8 mouse cellular contexts compared by ENCODE assay signal in genomic region chr4:48473651-48474011, GRCm38 (mm10). TPM values are rescaled to one million over a fixed set of nuclear protein-coding genes. Genes with fewer than 3 reads are reported as not detected.
DNase-seq lines count a peak whose midpoint lies in the region; ATAC-seq and TF ChIP-seq lines count a peak whose summit lies in the region.

No protein-coding gene starts in this region.

- peak overlapping the region; percentile 93 for H3K4me3 ChIP-seq in heart, postnatal 0 days (ENCODE audit: low read depth, low read length)
- H3K4me3 ChIP-seq in MEL (ENCODE audit: control insufficient read depth in 1 of 2, insufficient read depth in 1 of 2, low read depth in 2 of 2, low read length in 2 of 2): peak overlapping the region; percentile 81 to 100
- peak overlapping the region; percentile 90 for H3K4me3 ChIP-seq in hindbrain, embryonic 11.5 days (ENCODE audit: low read depth, low read length)
- peak overlapping the region; percentile 98 for H3K4me3 ChIP-seq in midbrain, embryonic 10.5 days

- peak overlapping the region; percentile 92 for H3K4me2 ChIP-seq in heart, postnatal 0 days (ENCODE audit: low read depth, low read length)
- peak overlapping the region; percentile 70 for H3K4me2 ChIP-seq in hindbrain, embryonic 11.5 days (replicated peaks; ENCODE audit: low read depth, low read length)

- H3K36me3 ChIP-seq in heart, postnatal 0 days (replicated peaks; ENCODE audit: control insufficient read depth, insufficient read depth, low read length): peaks cover 1% of the 10 kb centered on the region; the same call in 1 of the 2 replicates
- H3K36me3 ChIP-seq in MEL (ENCODE audit: control insufficient read depth in 1 of 2, insufficient read depth in 2 of 2, low read length in 2 of 2): peaks cover 13 to 19% of the 10 kb centered on the region in 2 experiments
- H3K36me3 ChIP-seq in hindbrain, embryonic 11.5 days (ENCODE audit: control insufficient read depth, insufficient read depth, low read length): no peaks in the 10 kb centered on the region
- peaks cover 11% of the 10 kb centered on the region for H3K36me3 ChIP-seq in midbrain, embryonic 10.5 days

- peaks cover 22% of the 10 kb centered on the region for H3K4me1 ChIP-seq in heart, postnatal 0 days (ENCODE audit: control insufficient read depth, insufficient read depth)
- H3K4me1 ChIP-seq in MEL (ENCODE audit: control insufficient read depth in 1 of 2, insufficient read depth in 2 of 2, low read length in 2 of 2): peaks cover 5 to 10% of the 10 kb centered on the region in 2 experiments; a peak in 3 of 4 replicates
- H3K4me1 ChIP-seq in hindbrain, embryonic 11.5 days (replicated peaks; ENCODE audit: control insufficient read depth, insufficient read depth, low read length): peaks cover 3% of the 10 kb centered on the region; the same call in 1 of the 2 replicates
- H3K4me1 ChIP-seq in midbrain, embryonic 10.5 days: peaks cover 17% of the 10 kb centered on the region

- H3K27me3 ChIP-seq in heart, postnatal 0 days (ENCODE audit: control insufficient read depth, insufficient read depth, low read length): no peaks in the 10 kb centered on the region
- no peaks in the 10 kb centered on the region; a peak in 1 of 4 replicates for H3K27me3 ChIP-seq in MEL (ENCODE audit: control insufficient read depth in 1 of 2, insufficient read depth in 2 of 2, low read length in 2 of 2)
- no peaks in the 10 kb centered on the region for H3K27me3 ChIP-seq in hindbrain, embryonic 11.5 days (ENCODE audit: control insufficient read depth, insufficient read depth, low read length)
- H3K27me3 ChIP-seq in midbrain, embryonic 10.5 days (ENCODE audit: low read depth, poor library complexity, severe bottlenecking): no peaks in the 10 kb centered on the region

- H3K9ac ChIP-seq in heart, postnatal 0 days (replicated peaks; ENCODE audit: low read depth, low read length): peak overlapping the region; percentile 90
- H3K9ac ChIP-seq in MEL (ENCODE audit: control insufficient read depth, low read depth, low read length, poor library complexity, severe bottlenecking): peak overlapping the region; percentile 36
- H3K9ac ChIP-seq in hindbrain, embryonic 11.5 days (ENCODE audit: low read depth, low read length): no peak overlapping the region; the same call in 1 of the 2 replicates

- 0 out of 2 replicates have a peak, but pooled peaks cover under 1% of the 10 kb centered on the region for H3K9me3 ChIP-seq in heart, postnatal 0 days (replicated peaks; ENCODE audit: control insufficient read depth, low read length)
- H3K9me3 ChIP-seq in MEL (replicated peaks; ENCODE audit: insufficient read depth, low read length): no peaks in the 10 kb centered on the region
- 0 out of 2 replicates have a peak, but pooled peaks cover under 1% of the 10 kb centered on the region for H3K9me3 ChIP-seq in hindbrain, embryonic 11.5 days (ENCODE audit: control insufficient read depth, low read length)
- H3K9me3 ChIP-seq in midbrain, embryonic 10.5 days (replicated peaks): peaks cover 6% of the 10 kb centered on the region; the same call in 1 of the 2 replicates

- WGBS in heart, postnatal 0 days: 73% methylated on average over 2 of the region's 2 CpGs
- WGBS in hindbrain, embryonic 11.5 days: 77% methylated on average over 2 of the region's 2 CpGs
- WGBS in midbrain, embryonic 10.5 days: 91% methylated on average over 2 of the region's 2 CpGs

- H3K79me2 ChIP-seq in MEL (ENCODE audit: control insufficient read depth, insufficient read depth, low read length, poor library complexity): peaks cover 31% of the 10 kb centered on the region

- DNase-seq in heart, postnatal 0 days (ENCODE audit: low spot score): no peak
- DNase-seq in heart, adult 11 months: no peak
- DNase-seq in MEL (ENCODE audit: low read depth, low spot score): no peak
- no peak for DNase-seq in hindbrain, embryonic 11.5 days (ENCODE audit: low spot score)
- no peak for DNase-seq in midbrain, embryonic 10.5 days (ENCODE audit: low spot score)
- no peak for DNase-seq in embryo, embryonic 11 days
- DNase-seq in T-cell, adult 2 months (ENCODE audit: low spot score): no peak
- no peak for DNase-seq in layer of hippocampus, adult 18-20 months (ENCODE audit: low spot score in 2 of 2)

- no peak overlapping the region; the same call in 1 of the 2 replicates for H3K27ac ChIP-seq in heart, postnatal 0 days (ENCODE audit: low read depth)
- no peak overlapping the region for H3K27ac ChIP-seq in MEL (ENCODE audit: control insufficient read depth, low read depth, low read length)
- no peak overlapping the region for H3K27ac ChIP-seq in hindbrain, embryonic 11.5 days (ENCODE audit: low read depth, low read length)
- H3K27ac ChIP-seq in midbrain, embryonic 10.5 days (replicated peaks): peak overlapping the region; percentile 96

- TF ChIP-seq CTCF in heart, postnatal 0 days (IDR thresholded peaks at IDR 0.05; ENCODE audit: low read depth): no peak
- TF ChIP-seq CTCF in MEL (IDR thresholded peaks at IDR 0.05 in 2 of 3, conservative IDR thresholded peaks at IDR 0.05 in 1 of 3; ENCODE audit: control insufficient read depth in 1 of 3, insufficient read depth in 1 of 3, low read depth in 2 of 3, low read length in 3 of 3, poor library complexity in 1 of 3, severe bottlenecking in 1 of 3): no peak

- no peak for ATAC-seq in heart, postnatal 0 days (ENCODE audit: insufficient read depth, low read depth)
- ATAC-seq in hindbrain, embryonic 11.5 days (ENCODE audit: low FRiP score): peak; percentile 49

- 0 out of 2 replicates have a peak, but pooled peaks have one; percentile 6 for TF ChIP-seq EP300 in heart, postnatal 0 days (IDR thresholded peaks at IDR 0.05; ENCODE audit: low read depth)
- no peak for TF ChIP-seq EP300 in MEL (IDR thresholded peaks at IDR 0.05; ENCODE audit: low read depth in 1 of 2, low read length in 2 of 2)

- no peak for TF ChIP-seq RAD21 in MEL (IDR thresholded peaks at IDR 0.05; ENCODE audit: low read depth, low read length)

- no peak for TF ChIP-seq POLR2A in MEL (IDR thresholded peaks at IDR 0.05; ENCODE audit: control insufficient read depth in 1 of 2, insufficient read depth in 1 of 2, low read depth in 1 of 2, low read length in 2 of 2, poor library complexity in 1 of 2)

TF ChIP-seq in MEL, 35 proteins besides CTCF, POLR2A, EP300 and RAD21:
- TF ChIP-seq ZNF384 (IDR thresholded peaks at IDR 0.05; ENCODE audit: low read depth, low read length): no peak
- TF ChIP-seq SIN3A (IDR thresholded peaks at IDR 0.05; ENCODE audit: low read length): no peak
- TF ChIP-seq ZC3H11A (IDR thresholded peaks at IDR 0.05; ENCODE audit: low read depth, low read length): no peak
- TF ChIP-seq ELF1 (IDR thresholded peaks at IDR 0.05; ENCODE audit: low read depth, low read length): no peak
- TF ChIP-seq ZMIZ1 (IDR thresholded peaks at IDR 0.05; ENCODE audit: low read depth, low read length): no peak
- no peak for TF ChIP-seq USF2 (IDR thresholded peaks at IDR 0.05; ENCODE audit: borderline replicate concordance in 1 of 2, insufficient read depth in 1 of 2, low read depth in 1 of 2, low read length in 2 of 2)
- no peak for TF ChIP-seq GABPA (IDR thresholded peaks at IDR 0.05; ENCODE audit: low read depth, low read length)
- no peak for TF ChIP-seq USF1 (IDR thresholded peaks at IDR 0.05; ENCODE audit: low read depth, low read length)
- TF ChIP-seq MEF2A (IDR thresholded peaks at IDR 0.05; ENCODE audit: extremely low read depth, insufficient replicate concordance, low read depth, low read length, poor library complexity, severe bottlenecking): no peak
- no peak for TF ChIP-seq JUND (IDR thresholded peaks at IDR 0.05; ENCODE audit: low read depth, low read length)
TF ChIP-seq in MEL: peak in this region for 0.

RNA-seq across cellular contexts. Expression of gene Tex10, which starts 0.4 kb away (rescaled TPM):
- total RNA-seq in heart, postnatal 0 days (2014; rRNA removed; ENCODE audit: low replicate concordance): 18.2 and 23.6 TPM in 2 replicates
- 14.5 and 16.0 TPM in 2 replicates for polyA plus RNA-seq in heart, postnatal 0 days (2015; fragmentation: Nextera tagmentation; extraction: Ambion mirVana)
- 51.6 and 52.5 TPM in 2 replicates for total RNA-seq in MEL (2012; rRNA removed)
- polyA plus RNA-seq in MEL (2012; ENCODE audit: insufficient read depth in 1 of 2, insufficient read length in 2 of 2, low read depth in 1 of 2, low replicate concordance in 2 of 2, missing spikeins in 1 of 2): 100 to 1,000 TPM in 1 of 2 experiments, 10 to 100 TPM in 1; 41.9 to 184 TPM
- polyA plus RNA-seq in hindbrain, embryonic 11.5 days (2014; fragmentation: Nextera tagmentation; extraction: Ambion mirVana): 75.3 and 75.4 TPM in 2 replicates
- 67.3 and 68.0 TPM in 2 replicates for polyA plus RNA-seq in midbrain, embryonic 10.5 days (2016; fragmentation: Nextera tagmentation; extraction: Ambion mirVana)
- total RNA-seq in layer of hippocampus, adult 18-20 months (2021): 10 to 100 TPM; 24.2 to 26.8 TPM
